Mouse (Mus musculus) erythroblast, embryonic 14.5 days (primary cell): ENCODE results near the gene Gnai2. TPM values are rescaled to one million over a fixed set of nuclear protein-coding genes. Genes with fewer than 3 reads are reported as not detected.

Experiments used
- H3K27me3 ChIP-seq: 2 replicates; pipeline ENCODE4 v1.6.1; 2012; ENCODE audit warnings: inconsistent platforms; ENCODE audit not compliant: control insufficient read depth
- H3K36me3 ChIP-seq: 2 replicates; pipeline ENCODE4 v1.6.1; 2012; ENCODE audit warnings: mild to moderate bottlenecking, inconsistent platforms; ENCODE audit not compliant: control insufficient read depth
- H3K4me1 ChIP-seq: 2 replicates; pipeline ENCODE4 v1.6.1; 2012; ENCODE audit warnings: inconsistent platforms; ENCODE audit not compliant: control insufficient read depth
- H3K4me3 ChIP-seq: replicated peaks from 2 replicates; pipeline ENCODE3; 2012; ENCODE audit warnings: moderate library complexity, mild to moderate bottlenecking, inconsistent platforms
- H3K9me3 ChIP-seq: 2 replicates; pipeline ENCODE4 v1.6.1; 2012; ENCODE audit warnings: low read length, inconsistent platforms, mixed read lengths; ENCODE audit not compliant: control insufficient read depth
- GATA1 ChIP-seq: IDR thresholded peaks from 2 replicates; pipeline ENCODE4 v1.6.1; 2012; ENCODE audit warnings: low read length, inconsistent platforms, mixed read lengths
- TAL1 ChIP-seq: IDR thresholded peaks from 3 replicates; pipeline ENCODE4 v1.6.1; 2012; ENCODE audit warnings: low read length, inconsistent platforms, mixed read lengths
- polyA plus RNA-seq: library from polyadenylated mRNA; stranded (reverse); fragments of >175 nt; gene quantifications from 2 replicates; pipeline ENCODE4 v1.2.3, GENCODE M21; 2012

The Gnai2 gene
- polyA plus RNA-seq, 1 experiment: 87.2 TPM

- TF ChIP-seq GATA1 (no peak), TAL1 (no peak)
- H3K27me3 ChIP-seq: peaks cover 57% of the 10 kb centered on the region
These were observed 39.7 kb upstream of the Gnai2 start for GRCm38 (mm10) chr9:107674609-107675429.

GRCm38 (mm10) chr9:107670259-107670658 is 35.1 kb upstream of the Gnai2 start:
- no peaks in the 10 kb centered on the region for H3K9me3 ChIP-seq
- no peak overlapping the region for H3K4me3 ChIP-seq
- H3K4me1 ChIP-seq: peaks cover 2% of the 10 kb centered on the region
- H3K27me3 ChIP-seq: peaks cover 70% of the 10 kb centered on the region
- no peaks in the 10 kb centered on the region for H3K36me3 ChIP-seq
- TF ChIP-seq GATA1 (no peak), TAL1 (no peak)

More at GRCm38 (mm10) chr9:107674609-107675429, 39.7 kb upstream of the Gnai2 start:
- Histone ChIP-seq H3K9me3 (no peaks in the 10 kb centered on the region), H3K36me3 (no peaks in the 10 kb centered on the region), H3K4me3 (no peak overlapping the region), H3K4me1 (peaks cover 15% of the 10 kb centered on the region)

DNA sequence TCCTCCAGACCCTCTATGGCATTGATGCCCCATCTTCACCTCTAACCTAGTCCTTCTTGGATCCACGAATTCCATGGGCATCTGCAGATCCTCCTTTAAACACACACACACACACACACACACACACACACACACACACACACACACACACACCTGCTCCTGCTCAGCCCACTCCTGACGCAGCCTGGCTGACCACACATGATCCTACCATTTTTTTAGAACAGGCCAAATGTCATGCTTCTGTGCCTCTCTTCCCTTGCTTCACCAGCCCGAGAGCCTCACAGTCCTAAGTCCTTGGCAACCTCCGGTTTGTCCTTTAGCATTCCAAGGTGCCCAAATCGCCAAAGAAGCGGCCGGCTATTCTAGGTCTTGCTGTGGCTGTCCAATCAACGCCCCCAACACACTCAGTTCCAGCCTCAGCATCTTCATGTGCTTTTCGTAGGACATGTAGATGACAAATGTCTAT is 34.3 kb upstream of the Gnai2 start, which contains the start of gene Slc38a3:
Slc38a3 (minus strand) TSS at position 51 of the 466 bp plus-strand sequence.
- H3K36me3 ChIP-seq: no peaks in the 10 kb centered on the region
- H3K4me3 ChIP-seq: no peak within 1 kb of the TSS
- TF ChIP-seq TAL1 (no peak), GATA1 (no peak)
- H3K27me3 ChIP-seq: peaks cover 68% of the 10 kb centered on the region
- no peaks in the 10 kb centered on the region for H3K9me3 ChIP-seq
- H3K4me1 ChIP-seq: no peaks in the 10 kb centered on the region

- TF ChIP-seq GATA1: no peak
- TF ChIP-seq TAL1: no peak
- no peaks in the 10 kb centered on the region for H3K36me3 ChIP-seq
- H3K4me1 ChIP-seq: no peaks in the 10 kb centered on the region
- H3K9me3 ChIP-seq: no peaks in the 10 kb centered on the region
- no peak overlapping the region for H3K4me3 ChIP-seq
- H3K27me3 ChIP-seq: peaks cover 63% of the 10 kb centered on the region
These were observed 33.7 kb upstream of the Gnai2 start for GRCm38 (mm10) chr9:107668916-107669315.

GRCm38 (mm10) chr9:107668011-107668410 is 32.8 kb upstream of the Gnai2 start:
- Histone ChIP-seq H3K36me3 (no peaks in the 10 kb centered on the region; the same call in 1 of the 2 replicates), H3K4me1 (no peaks in the 10 kb centered on the region), H3K9me3 (no peaks in the 10 kb centered on the region), H3K27me3 (peaks cover 67% of the 10 kb centered on the region), H3K4me3 (no peak overlapping the region)
- TF ChIP-seq TAL1 (no peak), GATA1 (no peak)

GRCm38 (mm10) chr9:107667219-107667618 is 32.1 kb upstream of the Gnai2 start:
- Histone ChIP-seq H3K9me3 (no peaks in the 10 kb centered on the region), H3K36me3 (no peaks in the 10 kb centered on the region; the same call in 1 of the 2 replicates), H3K27me3 (peaks cover 67% of the 10 kb centered on the region), H3K4me3 (peak overlapping the region; percentile 51), H3K4me1 (no peaks in the 10 kb centered on the region)
- TF ChIP-seq GATA1 (no peak), TAL1 (no peak)

DNA sequence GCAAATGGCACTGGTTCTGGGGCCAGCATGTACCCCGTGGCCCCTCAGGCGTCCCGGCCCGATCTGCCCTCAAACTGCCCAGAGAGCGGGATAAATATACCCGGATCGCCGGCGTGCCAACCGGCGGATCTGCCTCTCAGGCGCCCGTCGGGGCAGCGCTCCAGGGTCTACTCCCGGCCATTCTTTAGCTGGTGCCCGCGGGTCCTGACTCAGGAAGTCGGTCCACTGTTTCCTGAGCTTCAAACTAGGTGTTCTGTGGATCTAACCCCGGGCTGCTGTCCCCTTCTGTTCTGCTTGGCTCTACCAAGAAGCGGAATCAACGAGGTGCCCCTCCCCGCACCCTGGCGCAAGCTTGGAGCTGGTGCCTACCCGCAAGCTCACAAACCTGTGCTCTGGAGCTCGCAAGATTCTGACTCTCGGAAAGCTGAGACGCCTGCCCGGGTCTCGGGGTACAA is 31.6 kb upstream of the Gnai2 start:
- peak overlapping the region; percentile 51 for H3K4me3 ChIP-seq
- H3K4me1 ChIP-seq: no peaks in the 10 kb centered on the region
- H3K27me3 ChIP-seq: peaks cover 67% of the 10 kb centered on the region
- H3K9me3 ChIP-seq: no peaks in the 10 kb centered on the region
- TF ChIP-seq TAL1: no peak
- TF ChIP-seq GATA1: no peak
- H3K36me3 ChIP-seq: no peaks in the 10 kb centered on the region; the same call in 1 of the 2 replicates

GRCm38 (mm10) chr9:107665308-107665707 is 30.1 kb upstream of the Gnai2 start:
- Histone ChIP-seq H3K9me3 (no peaks in the 10 kb centered on the region), H3K4me3 (no peak overlapping the region), H3K27me3 (peaks cover 61% of the 10 kb centered on the region), H3K36me3 (no peaks in the 10 kb centered on the region; the same call in 1 of the 2 replicates), H3K4me1 (no peaks in the 10 kb centered on the region)
- TF ChIP-seq GATA1 (no peak), TAL1 (no peak)

DNA sequence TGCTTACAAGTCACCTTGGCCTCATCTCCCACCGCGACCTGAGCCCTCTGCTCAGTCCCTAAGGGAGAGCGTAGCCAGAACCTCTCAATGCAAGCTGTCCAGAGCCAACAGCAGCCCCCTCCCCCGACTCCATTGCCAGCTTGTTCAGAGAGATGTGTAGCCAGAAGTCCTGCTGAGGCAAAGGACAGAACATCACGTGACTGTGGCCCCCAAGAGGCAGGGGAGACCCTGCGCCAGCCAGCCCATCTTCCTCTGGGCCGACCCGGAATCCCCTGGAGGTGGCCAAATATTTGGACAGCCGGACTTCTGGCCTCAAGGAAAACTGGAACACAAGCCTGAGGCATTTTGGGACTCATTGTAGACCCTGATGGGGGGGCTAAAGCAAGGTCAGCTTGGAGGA is 28.4 kb upstream of the Gnai2 start:
- no peaks in the 10 kb centered on the region; the same call in 1 of the 2 replicates for H3K36me3 ChIP-seq
- H3K4me1 ChIP-seq: no peaks in the 10 kb centered on the region
- H3K27me3 ChIP-seq: peaks cover 45% of the 10 kb centered on the region
- no peaks in the 10 kb centered on the region for H3K9me3 ChIP-seq
- TF ChIP-seq TAL1: no peak
- no peak for TF ChIP-seq GATA1
- no peak overlapping the region for H3K4me3 ChIP-seq
